In the genomic region with DNA sequence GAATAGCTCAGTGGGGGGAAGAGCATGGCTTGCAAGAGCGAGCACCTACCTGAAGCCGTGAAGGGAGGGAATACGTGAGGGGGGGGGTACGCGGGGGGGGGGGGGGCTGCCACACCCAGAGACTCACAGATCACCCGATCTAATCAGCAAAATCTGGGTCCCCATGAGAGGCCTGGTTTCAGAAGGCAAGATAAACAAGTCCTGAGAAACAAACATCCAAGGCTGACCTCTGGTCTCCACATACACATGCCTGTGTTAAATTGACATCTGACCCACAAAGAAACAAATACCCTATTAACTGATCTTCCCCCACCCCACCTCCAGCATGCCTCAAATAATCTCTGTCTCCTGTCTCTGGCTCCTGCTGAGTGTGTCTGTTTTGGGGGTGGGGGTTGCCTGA, we compare ENCODE assay signal across 10 mouse cellular contexts. TPM values are rescaled to one million over a fixed set of nuclear protein-coding genes. Genes with fewer than 3 reads are reported as not detected.
A peak's percentile ranks its signal among the peaks of the same experiment; 100 is the strongest.
DNase-seq lines count a peak whose midpoint lies in the region; ATAC-seq and TF ChIP-seq lines count a peak whose summit lies in the region.
"Had no signal": no experiment of that assay in that cellular context is flagged by ENCODE, and none has a peak within 500 bp of the region (broad histone marks: within the 10 kb centered on the region; RNA-seq: fewer than 3 reads in every experiment).

No protein-coding gene starts in this region.

- peak overlapping the region; percentile 97 for H3K4me2 ChIP-seq in liver, embryonic 15.5 days

- no peaks in the 10 kb centered on the region for H3K27me3 ChIP-seq in cerebellum, adult 2 months (ENCODE audit: control insufficient read depth, insufficient read depth, low read length)
- 0 out of 2 replicates have a peak, but pooled peaks cover 2% of the 10 kb centered on the region for H3K27me3 ChIP-seq in spleen, adult 2 months (ENCODE audit: control insufficient read depth, insufficient read depth, low read length)
- H3K27me3 ChIP-seq in liver, embryonic 15.5 days = peaks cover 27% of the 10 kb centered on the region

- no peak overlapping the region for H3K9ac ChIP-seq in liver, embryonic 15.5 days

- peak overlapping the region; percentile 53 for H3K4me3 ChIP-seq in cerebellum, adult 2 months (replicated peaks; ENCODE audit: insufficient read depth, low read depth, low read length)
- H3K4me3 ChIP-seq in spleen, adult 2 months (ENCODE audit: extremely low read depth, insufficient read depth, insufficient read length) = peak overlapping the region; percentile 16; the same call in 1 of the 2 replicates
- H3K4me3 ChIP-seq in liver, embryonic 15.5 days (replicated peaks) = 0 out of 2 replicates have a peak overlapping the region, but pooled peaks have one; percentile 6

- no peak for TF ChIP-seq CTCF in cerebellum, adult 2 months (IDR thresholded peaks at IDR 0.05; ENCODE audit: borderline replicate concordance, insufficient read depth, low read depth, low read length)
- TF ChIP-seq CTCF in spleen, adult 2 months (IDR thresholded peaks at IDR 0.05; ENCODE audit: extremely low read depth, insufficient read depth, insufficient read length, insufficient replicate concordance) = no peak

- peaks cover 7% of the 10 kb centered on the region; the same call in 1 of the 2 replicates for H3K36me3 ChIP-seq in spleen, adult 2 months (ENCODE audit: control insufficient read depth, insufficient read depth, low read length)
- peaks cover 17% of the 10 kb centered on the region for H3K36me3 ChIP-seq in liver, embryonic 15.5 days (replicated peaks)

- no peak for ATAC-seq in liver, embryonic 15.5 days (ENCODE audit: insufficient read depth)

- H3K27ac ChIP-seq in cerebellum, adult 2 months (ENCODE audit: insufficient read depth, low read length) = no peak overlapping the region
- no peak overlapping the region for H3K27ac ChIP-seq in spleen, adult 2 months (ENCODE audit: insufficient read depth, low read length)
- no peak overlapping the region for H3K27ac ChIP-seq in liver, embryonic 15.5 days (replicated peaks)

- WGBS in cerebellum, adult 2 months = 4% methylated on average over 6 of the region's 6 CpGs
- 18% methylated on average over 5 of the region's 6 CpGs for WGBS in spleen, adult 2 months
- WGBS in liver, embryonic 15.5 days (ENCODE audit: insufficient replicate concordance) = 29% methylated on average over 2 of the region's 6 CpGs

- no peak for TF ChIP-seq POLR2A in cerebellum, adult 2 months (IDR thresholded peaks at IDR 0.05; ENCODE audit: borderline replicate concordance, insufficient read depth, low read length)
- TF ChIP-seq POLR2A in spleen, adult 2 months (IDR thresholded peaks at IDR 0.05; ENCODE audit: low read depth, low read length) = no peak

- peaks cover 11% of the 10 kb centered on the region; the same call in 1 of the 2 replicates for H3K4me1 ChIP-seq in cerebellum, adult 2 months (ENCODE audit: control insufficient read depth, insufficient read depth, low read length)
- H3K4me1 ChIP-seq in spleen, adult 2 months (ENCODE audit: control insufficient read depth, insufficient read depth, insufficient read length) = peaks cover 10% of the 10 kb centered on the region
- peaks cover 57% of the 10 kb centered on the region for H3K4me1 ChIP-seq in liver, embryonic 15.5 days (replicated peaks)

- DNase-seq in cerebellum, adult 2 months = no peak
- DNase-seq in cerebellum, postnatal 10 days = no peak
- no peak for DNase-seq in spleen, adult 2 months (ENCODE audit: low read depth in 1 of 2, low spot score in 2 of 2)
- no peak for DNase-seq in spleen, adult 18-20 months
- DNase-seq in yolk sac, embryonic 10.5 days (ENCODE audit: low spot score) = peak; percentile 80
- no peak for DNase-seq in thymus, postnatal 25 days
- no peak for DNase-seq in urinary bladder, postnatal 36 days (ENCODE audit: low spot score in 2 of 2)
- DNase-seq: cerebellum, adult 8-10 months; kidney, adult 2 months had no signal

- no peaks in the 10 kb centered on the region for H3K9me3 ChIP-seq in liver, embryonic 15.5 days (replicated peaks)

RNA-seq across cellular contexts. Expression of gene Polg, which starts 1.8 kb away (rescaled TPM):
- polyA plus RNA-seq in cerebellum, adult 2 months (2012; rRNA removed) = 69.9 and 72.8 TPM in 2 replicates
- 53.8 and 54.6 TPM in 2 replicates for polyA plus RNA-seq in spleen, adult 2 months (2012; rRNA removed)
- 18.0 and 21.8 TPM in 2 replicates for polyA plus RNA-seq in liver, embryonic 15.5 days (2015; fragmentation: Nextera tagmentation; extraction: Ambion mirVana)
